Mouse (Mus musculus) erythroblast, adult 5-6 weeks (primary cell): ENCODE results near the gene Zglp1. TPM values are rescaled to one million over a fixed set of nuclear protein-coding genes. Genes with fewer than 3 reads are reported as not detected.

Experiments
- ATAC-seq: replicated peaks from 2 replicates; pipeline ENCODE4 v1.8.0; 2016; ENCODE audit warnings: moderate number of reproducible peaks, mild to moderate bottlenecking, moderate TSS enrichment, inconsistent platforms; ENCODE audit not compliant: poor library complexity, low FRiP score, severe bottlenecking
- total RNA-seq, 2 experiments: library from RNA; stranded (forward) in 1 of 2; stranded (reverse) in 1 of 2; fragments of 150-400 nt in 1 of 2; fragments of 200-764, 138-1000 nt in 1 of 2; gene quantifications; 2 replicates each; pipeline versions ENCODE4 v1.2.3 to v1.2.4; 2015 to 2017; ENCODE audit warnings: low replicate concordance in 2 of 2

The Zglp1 gene
- total RNA-seq (2015; ENCODE audit: low replicate concordance), result not detected in 2 replicates
- not detected in 2 replicates for total RNA-seq (2017; ENCODE audit: low replicate concordance)

- no peak for ATAC-seq
These were observed at the start of gene Zglp1 for GRCm38 (mm10) chr9:21067006-21067684. Gene Zglp1, minus strand, starts transcription at chr9:21067093.

GRCm38 (mm10) chr9:21115105-21115504, 48.2 kb upstream of the Zglp1 start:
- ATAC-seq, result no peak

- ATAC-seq, result no peak
These were observed 47.3 kb upstream of the Zglp1 start for GRCm38 (mm10) chr9:21114190-21114589.

- ATAC-seq, result no peak
These were observed 46.9 kb upstream of the Zglp1 start for GRCm38 (mm10) chr9:21113751-21114150.

DNA sequence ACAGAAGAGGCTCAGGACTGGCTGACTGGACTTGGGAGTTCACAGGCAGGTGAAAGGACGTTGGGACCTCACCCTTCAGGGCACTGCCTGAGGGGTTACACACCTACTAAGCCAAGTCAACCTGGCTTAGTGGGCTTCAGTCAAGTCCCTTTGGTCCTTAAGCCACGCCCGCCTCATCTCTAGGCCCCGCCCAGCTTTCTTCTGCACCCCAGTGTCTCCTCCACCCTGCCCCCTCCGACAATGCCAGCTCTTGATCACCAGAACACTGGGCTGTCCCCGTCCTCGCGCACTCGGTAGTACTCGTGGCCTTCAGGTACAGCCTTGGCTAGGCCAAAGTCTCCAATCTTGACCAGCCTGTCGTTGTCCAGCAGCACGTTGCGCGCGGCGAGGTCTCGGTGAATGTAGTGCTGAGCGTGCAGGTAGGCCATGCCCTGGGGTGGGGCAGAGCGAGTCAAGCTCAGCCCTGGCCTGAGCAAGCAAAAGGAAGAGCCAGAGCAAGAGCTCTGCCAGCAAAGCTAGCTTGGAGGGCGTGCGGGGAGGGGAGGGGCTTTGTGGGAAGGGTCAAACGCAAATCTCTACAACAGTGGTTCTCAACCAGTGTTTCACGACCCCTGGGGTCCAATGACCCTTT, 40.8 kb upstream of the Zglp1 start:
- ATAC-seq, result no peak

DNA sequence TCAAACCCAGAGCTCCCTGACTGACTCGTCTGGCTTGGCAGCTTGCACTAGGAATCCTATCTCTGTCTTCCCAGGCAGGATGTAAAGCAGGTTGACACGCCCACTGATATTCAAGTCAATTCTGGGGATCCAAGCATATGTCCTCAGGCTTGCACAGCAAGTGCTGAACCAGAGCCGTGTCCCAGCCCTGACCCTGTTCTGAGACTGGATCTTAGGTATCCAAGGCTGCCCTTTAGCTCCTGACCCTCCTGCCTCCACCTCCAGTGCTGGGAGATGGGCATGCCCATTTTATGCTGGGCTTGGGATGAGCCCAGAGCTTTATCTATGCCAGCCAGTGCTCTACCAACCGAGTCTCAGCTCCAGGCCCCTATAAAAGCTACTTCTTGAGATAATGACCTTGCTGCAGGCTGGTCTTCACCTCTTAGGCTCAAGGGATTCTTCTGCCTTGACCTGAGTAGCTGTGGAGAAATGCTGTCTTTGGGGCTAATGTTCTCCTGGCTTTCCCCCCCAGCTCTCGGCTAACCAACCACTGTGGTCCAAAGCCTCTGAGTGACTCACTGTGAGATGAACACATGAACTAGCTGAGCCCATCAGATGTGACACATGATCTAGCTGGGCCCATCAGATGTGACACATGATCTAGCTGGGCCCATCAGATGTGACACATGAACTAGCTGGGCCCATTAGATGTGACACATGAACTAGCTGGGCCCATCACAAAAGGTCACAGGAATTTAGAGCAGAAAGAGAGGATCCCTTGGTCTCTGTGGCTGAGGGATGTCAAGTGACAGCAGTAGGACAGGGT, 39.1 kb upstream of the Zglp1 start:
- peak; percentile 89 for ATAC-seq

DNA sequence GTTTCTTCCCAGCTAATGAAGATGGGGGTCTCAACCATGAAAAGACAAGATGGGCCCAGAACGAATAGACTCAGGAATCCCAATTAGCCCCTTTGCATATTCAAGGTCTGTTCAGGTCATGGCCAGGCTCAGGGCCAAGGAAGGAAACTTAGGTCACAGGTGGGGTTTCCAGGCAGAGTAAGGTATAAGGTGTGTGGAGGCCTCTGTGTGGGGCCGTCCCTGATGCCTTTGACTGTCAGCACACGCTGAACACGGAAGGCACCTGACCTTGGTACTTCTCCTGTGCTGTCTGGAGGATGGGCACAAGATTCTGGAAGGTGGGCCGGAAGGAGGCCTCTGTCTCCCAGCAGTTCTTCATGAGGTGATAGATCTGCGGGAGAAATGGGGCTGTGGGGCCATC, 37.9 kb upstream of the Zglp1 start:
- no peak for ATAC-seq

GRCm38 (mm10) chr9:21102076-21102475, 35.2 kb upstream of the Zglp1 start:
- no peak for ATAC-seq

- ATAC-seq, result no peak
These were observed 33.7 kb upstream of the Zglp1 start for GRCm38 (mm10) chr9:21100447-21101161.

DNA sequence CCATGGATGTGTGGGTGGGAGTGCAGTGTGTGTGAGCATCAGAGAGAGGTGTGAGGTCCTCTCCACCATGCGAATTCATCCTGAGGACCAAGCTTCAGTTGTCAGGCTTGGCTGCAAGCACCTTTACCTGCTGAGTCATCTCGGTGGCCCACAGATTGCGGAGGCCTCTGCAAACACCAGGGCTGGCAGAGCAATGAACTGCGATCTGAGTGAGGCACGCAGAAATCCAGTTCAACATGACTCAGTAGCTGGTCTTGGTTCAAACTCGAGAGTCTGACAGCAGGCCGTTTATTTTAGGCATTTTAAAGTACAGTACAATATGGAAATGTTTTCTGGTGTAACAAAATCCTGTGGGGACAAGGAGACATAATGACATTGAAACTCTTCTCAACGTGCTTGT, 30.9 kb upstream of the Zglp1 start:
- ATAC-seq, result peak; percentile 52; the same call in 1 of the 2 replicates

DNA sequence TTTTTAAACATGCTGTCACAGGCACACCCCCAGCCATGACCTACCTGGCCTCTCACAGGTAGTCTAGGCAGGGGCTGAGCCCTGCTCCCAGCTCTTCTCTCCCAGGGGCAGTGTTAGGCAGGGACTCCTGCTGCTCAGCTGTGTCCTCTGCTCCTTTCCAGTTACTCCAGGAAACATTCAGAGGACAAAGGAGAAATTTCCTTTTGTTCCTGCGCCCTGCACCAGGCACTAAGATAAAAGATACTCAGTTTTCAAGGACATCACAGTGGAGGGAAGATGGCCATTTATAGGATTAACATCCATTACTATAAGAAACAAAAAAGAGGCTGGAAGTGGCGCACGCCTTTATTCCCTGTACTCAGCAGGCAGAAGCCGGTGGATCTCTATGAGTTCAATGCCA, 29.1 kb upstream of the Zglp1 start:
- ATAC-seq, result no peak

- ATAC-seq, result no peak
These were observed 26.5 kb upstream of the Zglp1 start for GRCm38 (mm10) chr9:21093423-21093822.

GRCm38 (mm10) chr9:21091707-21092320, 24.9 kb upstream of the Zglp1 start, which contains the start of the genes Gm38431 and Raver1:
Gene Gm38431, minus strand, starts transcription at chr9:21091997.
Gene Raver1, minus strand, starts transcription at chr9:21092008.
- ATAC-seq, result peak; percentile 96

- ATAC-seq, result peak; percentile 31
These were observed 24.2 kb upstream of the Zglp1 start for GRCm38 (mm10) chr9:21090972-21091706.

- no peak for ATAC-seq
These were observed 23.6 kb upstream of the Zglp1 start for GRCm38 (mm10) chr9:21090537-21090936.

DNA sequence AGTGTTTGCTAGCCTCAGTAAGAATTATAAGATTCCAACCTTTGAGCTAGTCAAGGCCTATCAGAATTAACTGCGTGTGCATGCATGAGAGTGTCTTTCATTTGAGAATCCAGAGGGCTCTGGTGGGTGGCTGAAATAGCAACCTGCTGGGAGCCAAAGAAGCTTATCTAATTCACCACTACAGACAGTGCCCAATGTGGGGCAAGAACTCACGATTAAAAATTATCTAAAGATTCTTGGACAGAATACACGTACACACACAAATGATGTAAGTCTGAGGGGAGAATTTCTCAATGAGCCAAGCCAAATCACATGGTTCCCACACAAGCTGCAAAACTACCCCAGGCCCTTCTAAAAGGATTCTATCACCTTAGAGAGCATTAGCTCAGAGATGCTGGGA, 16.4 kb upstream of the Zglp1 start:
- no peak for ATAC-seq

DNA sequence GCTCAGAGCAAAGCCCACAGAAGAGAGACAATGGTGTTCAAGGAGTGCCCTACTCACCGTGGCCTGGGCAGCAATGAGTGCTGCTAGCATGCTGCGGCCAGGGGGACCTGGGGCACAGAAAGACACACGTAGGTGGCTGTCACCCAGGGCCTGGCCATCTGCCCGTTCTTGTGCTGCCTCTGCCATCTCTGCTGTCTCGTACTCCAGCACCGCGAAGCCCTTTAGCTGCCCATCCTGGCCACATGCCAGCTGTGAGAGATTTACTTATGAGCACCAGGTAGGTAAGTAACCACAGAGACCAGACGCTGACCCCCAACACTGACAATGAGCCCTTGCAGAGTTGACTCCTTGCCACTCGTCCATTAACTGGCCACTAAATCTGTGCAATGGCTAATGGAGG, 14.2 kb upstream of the Zglp1 start:
- ATAC-seq, result no peak

- ATAC-seq, result no peak
These were observed 8.7 kb upstream of the Zglp1 start for GRCm38 (mm10) chr9:21075625-21076024.

- ATAC-seq, result no peak
These were observed 7.3 kb upstream of the Zglp1 start for GRCm38 (mm10) chr9:21074173-21074572.
